Mouse (Mus musculus): ENCODE results near the gene Pla2g4e. TPM values are rescaled to one million over a fixed set of nuclear protein-coding genes. Genes with fewer than 3 reads are reported as not detected.

Pla2g4e gene
- not detected in 2 replicates for polyA plus RNA-seq (2011; ENCODE audit: insufficient read depth, insufficient read length, low read depth, missing spikeins)

DNA sequence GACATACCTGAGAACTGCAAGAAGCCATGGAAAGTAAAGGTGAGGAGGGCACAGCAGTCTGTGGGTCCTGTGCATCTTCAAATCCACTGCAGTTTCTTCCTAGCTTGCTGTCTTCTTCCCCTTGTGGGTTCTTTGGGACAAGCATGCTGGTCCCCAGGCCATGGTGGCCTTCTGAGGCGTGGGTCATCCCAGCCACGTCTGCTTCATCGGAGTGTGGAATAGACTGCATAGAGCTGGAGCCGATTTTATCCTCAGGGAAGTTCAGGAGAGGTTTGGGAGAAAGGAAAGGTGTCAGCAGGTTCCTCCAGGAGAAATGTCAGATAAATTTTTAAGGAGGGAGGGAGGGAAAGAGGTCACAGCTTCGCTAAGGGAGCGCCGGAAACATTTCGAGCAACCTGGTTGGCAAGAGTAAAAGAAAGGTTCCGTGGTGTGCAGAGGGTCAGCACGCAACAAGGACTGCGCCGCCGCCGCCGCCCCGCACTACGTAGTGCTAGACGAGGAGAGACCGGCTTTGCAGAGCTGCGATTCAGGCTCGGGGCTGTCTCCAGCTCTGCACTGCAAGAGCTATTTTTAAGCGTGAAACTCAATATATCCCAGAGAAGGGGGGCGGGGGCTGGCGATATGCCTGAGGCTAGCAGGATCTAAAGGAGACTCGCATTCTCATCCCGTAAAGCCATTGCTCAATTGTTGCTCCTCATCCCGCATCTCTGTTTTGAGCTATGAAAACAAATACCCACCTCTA is at the start of gene Pla2g4e:
Gene Pla2g4e, minus strand, starts transcription at position 657 of the 742 bp plus-strand sequence.
- no peak within 1 kb of the TSS for H3K27ac ChIP-seq (ENCODE audit: insufficient read depth, low read length)
- H3K4me3 ChIP-seq (ENCODE audit: low read depth, low read length): peak within 1 kb of the TSS; percentile 32; the same call in 1 of the 2 replicates
- no peak within 1 kb of the TSS for H3K9ac ChIP-seq (ENCODE audit: low read depth, poor library complexity, severe bottlenecking)
- TF ChIP-seq EP300 (IDR thresholded peaks at IDR 0.05; ENCODE audit: insufficient read depth, low read depth, low read length): no peak
- no peak for TF ChIP-seq CTCF (IDR thresholded peaks at IDR 0.05; ENCODE audit: low read depth, low read length)
- no peak for TF ChIP-seq POLR2A (IDR thresholded peaks at IDR 0.05; ENCODE audit: insufficient read depth, low read length)
- 0 out of 2 replicates have a peak, but pooled peaks cover 1% of the 10 kb centered on the region for H3K27me3 ChIP-seq (ENCODE audit: control insufficient read depth, insufficient read depth, low read length, poor library complexity, severe bottlenecking)
- H3K9me3 ChIP-seq (replicated peaks; ENCODE audit: control insufficient read depth, insufficient read depth, low read length, poor library complexity, severe bottlenecking): no peaks in the 10 kb centered on the region
- H3K36me3 ChIP-seq (ENCODE audit: control insufficient read depth, insufficient read depth, low read length, poor library complexity, severe bottlenecking): no peaks in the 10 kb centered on the region
- no peaks in the 10 kb centered on the region for H3K4me1 ChIP-seq (ENCODE audit: control insufficient read depth, insufficient read depth, low read length)

DNA sequence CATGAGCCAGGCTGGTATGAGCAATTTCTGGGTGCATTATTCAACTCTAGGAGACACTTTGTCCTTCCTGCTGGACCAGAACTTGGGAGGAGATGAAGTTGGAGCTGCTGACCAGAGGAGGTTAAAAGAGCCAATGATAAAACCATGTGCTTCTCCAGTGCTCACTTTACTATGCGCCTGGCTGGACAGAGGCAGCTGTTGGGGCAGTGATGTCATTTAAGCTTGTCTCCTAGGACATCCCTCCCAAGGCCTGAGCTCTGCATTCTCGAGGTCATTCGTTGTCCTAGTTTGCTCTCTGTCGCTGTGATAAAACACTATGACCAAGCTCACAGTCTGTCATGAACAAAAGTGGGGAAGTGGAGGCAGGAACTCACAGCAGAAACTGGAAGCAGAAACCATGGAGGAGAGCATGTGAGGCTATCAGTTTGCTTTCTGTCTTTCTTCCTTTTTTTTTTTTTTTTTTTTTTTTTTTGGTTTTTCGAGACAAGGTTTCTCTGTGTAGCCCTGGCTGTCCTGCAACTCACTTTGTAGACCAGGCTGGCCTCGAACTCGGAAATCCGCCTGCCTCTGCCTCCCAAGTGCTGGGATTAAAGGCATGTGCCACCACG is 46.4 kb upstream of the Pla2g4e start:
- TF ChIP-seq EP300 (IDR thresholded peaks at IDR 0.05; ENCODE audit: insufficient read depth, low read depth, low read length): no peak
- no peak for TF ChIP-seq CTCF (IDR thresholded peaks at IDR 0.05; ENCODE audit: low read depth, low read length)
- no peak for TF ChIP-seq POLR2A (IDR thresholded peaks at IDR 0.05; ENCODE audit: insufficient read depth, low read length)
- no peak overlapping the region for H3K9ac ChIP-seq (ENCODE audit: low read depth, poor library complexity, severe bottlenecking)
- H3K27me3 ChIP-seq (ENCODE audit: control insufficient read depth, insufficient read depth, low read length, poor library complexity, severe bottlenecking): no peaks in the 10 kb centered on the region
- no peaks in the 10 kb centered on the region for H3K4me1 ChIP-seq (ENCODE audit: control insufficient read depth, insufficient read depth, low read length)
- no peak overlapping the region for H3K27ac ChIP-seq (ENCODE audit: insufficient read depth, low read length)
- no peaks in the 10 kb centered on the region for H3K9me3 ChIP-seq (replicated peaks; ENCODE audit: control insufficient read depth, insufficient read depth, low read length, poor library complexity, severe bottlenecking)
- no peaks in the 10 kb centered on the region for H3K36me3 ChIP-seq (ENCODE audit: control insufficient read depth, insufficient read depth, low read length, poor library complexity, severe bottlenecking)
- H3K4me3 ChIP-seq (ENCODE audit: low read depth, low read length): no peak overlapping the region

GRCm38 (mm10) chr2:120288995-120289394 is 43.9 kb upstream of the Pla2g4e start, which contains the start of gene Pla2g4d:
Pla2g4d (minus strand) TSS chr2:120289197.
- Histone ChIP-seq H3K9ac (ENCODE audit: low read depth, poor library complexity, severe bottlenecking) (no peak within 1 kb of the TSS), H3K27ac (ENCODE audit: insufficient read depth, low read length) (no peak within 1 kb of the TSS)
- no peak for TF ChIP-seq EP300 (IDR thresholded peaks at IDR 0.05; ENCODE audit: insufficient read depth, low read depth, low read length)
- no peak for TF ChIP-seq CTCF (IDR thresholded peaks at IDR 0.05; ENCODE audit: low read depth, low read length)
- no peak for TF ChIP-seq POLR2A (IDR thresholded peaks at IDR 0.05; ENCODE audit: insufficient read depth, low read length)

GRCm38 (mm10) chr2:120288401-120288800 is 43.3 kb upstream of the Pla2g4e start:
- no peaks in the 10 kb centered on the region for H3K36me3 ChIP-seq (ENCODE audit: control insufficient read depth, insufficient read depth, low read length, poor library complexity, severe bottlenecking)
- no peak overlapping the region for H3K4me3 ChIP-seq (ENCODE audit: low read depth, low read length)
- H3K27ac ChIP-seq (ENCODE audit: insufficient read depth, low read length): no peak overlapping the region
- no peak overlapping the region for H3K9ac ChIP-seq (ENCODE audit: low read depth, poor library complexity, severe bottlenecking)
- no peaks in the 10 kb centered on the region for H3K27me3 ChIP-seq (ENCODE audit: control insufficient read depth, insufficient read depth, low read length, poor library complexity, severe bottlenecking)
- no peaks in the 10 kb centered on the region for H3K9me3 ChIP-seq (replicated peaks; ENCODE audit: control insufficient read depth, insufficient read depth, low read length, poor library complexity, severe bottlenecking)
- TF ChIP-seq CTCF (IDR thresholded peaks at IDR 0.05; ENCODE audit: low read depth, low read length): no peak
- H3K4me1 ChIP-seq (ENCODE audit: control insufficient read depth, insufficient read depth, low read length): no peaks in the 10 kb centered on the region

More at GRCm38 (mm10) chr2:120288995-120289394, 43.9 kb upstream of the Pla2g4e start, which contains the start of gene Pla2g4d:
- H3K4me1 ChIP-seq (ENCODE audit: control insufficient read depth, insufficient read depth, low read length): no peaks in the 10 kb centered on the region
- no peak within 1 kb of the TSS for H3K4me3 ChIP-seq (ENCODE audit: low read depth, low read length)
- no peaks in the 10 kb centered on the region for H3K9me3 ChIP-seq (replicated peaks; ENCODE audit: control insufficient read depth, insufficient read depth, low read length, poor library complexity, severe bottlenecking)
- H3K36me3 ChIP-seq (ENCODE audit: control insufficient read depth, insufficient read depth, low read length, poor library complexity, severe bottlenecking): no peaks in the 10 kb centered on the region
- H3K27me3 ChIP-seq (ENCODE audit: control insufficient read depth, insufficient read depth, low read length, poor library complexity, severe bottlenecking): no peaks in the 10 kb centered on the region

GRCm38 (mm10) chr2:120285639-120286038 is 40.5 kb upstream of the Pla2g4e start:
- no peak overlapping the region for H3K9ac ChIP-seq (ENCODE audit: low read depth, poor library complexity, severe bottlenecking)
- no peaks in the 10 kb centered on the region for H3K4me1 ChIP-seq (ENCODE audit: control insufficient read depth, insufficient read depth, low read length)
- TF ChIP-seq POLR2A (IDR thresholded peaks at IDR 0.05; ENCODE audit: insufficient read depth, low read length) (no peak), CTCF (IDR thresholded peaks at IDR 0.05; ENCODE audit: low read depth, low read length) (no peak), EP300 (IDR thresholded peaks at IDR 0.05; ENCODE audit: insufficient read depth, low read depth, low read length) (no peak)
- H3K36me3 ChIP-seq (ENCODE audit: control insufficient read depth, insufficient read depth, low read length, poor library complexity, severe bottlenecking): no peaks in the 10 kb centered on the region
- no peaks in the 10 kb centered on the region for H3K9me3 ChIP-seq (replicated peaks; ENCODE audit: control insufficient read depth, insufficient read depth, low read length, poor library complexity, severe bottlenecking)
- no peak overlapping the region for H3K27ac ChIP-seq (ENCODE audit: insufficient read depth, low read length)
- no peak overlapping the region for H3K4me3 ChIP-seq (ENCODE audit: low read depth, low read length)
- H3K27me3 ChIP-seq (ENCODE audit: control insufficient read depth, insufficient read depth, low read length, poor library complexity, severe bottlenecking): no peaks in the 10 kb centered on the region

- Histone ChIP-seq H3K4me3 (ENCODE audit: low read depth, low read length) (no peak overlapping the region), H3K36me3 (ENCODE audit: control insufficient read depth, insufficient read depth, low read length, poor library complexity, severe bottlenecking) (no peaks in the 10 kb centered on the region), H3K9me3 (replicated peaks; ENCODE audit: control insufficient read depth, insufficient read depth, low read length, poor library complexity, severe bottlenecking) (no peaks in the 10 kb centered on the region), H3K27me3 (ENCODE audit: control insufficient read depth, insufficient read depth, low read length, poor library complexity, severe bottlenecking) (no peaks in the 10 kb centered on the region), H3K27ac (ENCODE audit: insufficient read depth, low read length) (no peak overlapping the region), H3K9ac (ENCODE audit: low read depth, poor library complexity, severe bottlenecking) (no peak overlapping the region), H3K4me1 (ENCODE audit: control insufficient read depth, insufficient read depth, low read length) (no peaks in the 10 kb centered on the region)
- no peak for TF ChIP-seq CTCF (IDR thresholded peaks at IDR 0.05; ENCODE audit: low read depth, low read length)
- TF ChIP-seq EP300 (IDR thresholded peaks at IDR 0.05; ENCODE audit: insufficient read depth, low read depth, low read length): no peak
- no peak for TF ChIP-seq POLR2A (IDR thresholded peaks at IDR 0.05; ENCODE audit: insufficient read depth, low read length)
Measured at GRCm38 (mm10) chr2:120284705-120285104, 39.6 kb upstream of the Pla2g4e start.

All from ES-Bruce4 (cell line).